ENCODE assay signal across 18 mouse cellular contexts in genomic region chr2:24453206-24453605, GRCm38 (mm10). TPM values are rescaled to one million over a fixed set of nuclear protein-coding genes. Genes with fewer than 3 reads are reported as not detected.
DNase-seq lines count a peak whose midpoint lies in the region; ATAC-seq and TF ChIP-seq lines count a peak whose summit lies in the region.
"Had no signal": no experiment of that assay in that cellular context is flagged by ENCODE, and none has a peak within 500 bp of the region (broad histone marks: within the 10 kb centered on the region; RNA-seq: fewer than 3 reads in every experiment).

No protein-coding gene starts in this region.

- in situ Hi-C loops in Patski (cut with MboI; ENCODE audit: low pct_unique_long_range_greater_than_20kb) = loop anchor here (25.0 kb wide), 1 partner anchor 1291 kb away; the partner anchor contains the start of genes Mastl and Yme1l1

- H3K4me1 ChIP-seq in heart, embryonic 10.5 days = no peaks in the 10 kb centered on the region
- H3K4me1 ChIP-seq in stomach, postnatal 0 days (replicated peaks; ENCODE audit: control insufficient read depth, insufficient read depth) = 0 out of 2 replicates have a peak, but pooled peaks cover 2% of the 10 kb centered on the region
- H3K4me1 ChIP-seq in forebrain, embryonic 11.5 days (replicated peaks; ENCODE audit: control insufficient read depth, insufficient read depth, low read length) = no peaks in the 10 kb centered on the region
- H3K4me1 ChIP-seq: heart, embryonic 15.5 days; midbrain, embryonic 12.5 days; neural tube, embryonic 12.5 days had no signal

- intact Hi-C loops in heart, postnatal 10 days (cut with DNase I) = no loop called here

- CTCF ChIA-PET in Patski (lab: Charles Lee) = interaction anchor here (1.1 kb wide), 1 partner anchor 36 kb away, joined by 3 read pairs; no protein-coding TSS in a partner anchor

- H3K27me3 ChIP-seq in heart, embryonic 10.5 days (ENCODE audit: insufficient read depth, poor library complexity, severe bottlenecking) = no peaks in the 10 kb centered on the region
- no peaks in the 10 kb centered on the region for H3K27me3 ChIP-seq in Patski
- no peaks in the 10 kb centered on the region for H3K27me3 ChIP-seq in stomach, postnatal 0 days (ENCODE audit: control insufficient read depth, insufficient read depth, low read length)
- H3K27me3 ChIP-seq in forebrain, embryonic 11.5 days (ENCODE audit: control insufficient read depth, insufficient read depth, low read length) = no peaks in the 10 kb centered on the region
- H3K27me3 ChIP-seq: heart, embryonic 15.5 days; midbrain, embryonic 12.5 days; neural tube, embryonic 12.5 days had no signal

- DNase-seq in heart, adult 11 months = peak; percentile 94
- DNase-seq in heart, embryonic 10.5 days (ENCODE audit: low spot score) = no peak
- peak; percentile 98 for DNase-seq in Patski (ENCODE audit: low read depth, low spot score)
- peak; percentile 50 for DNase-seq in heart, postnatal 10 days
- peak; percentile 77 for DNase-seq in kidney, postnatal 14 days
- no peak for DNase-seq in thymus, postnatal 14 days
- no peak for DNase-seq in stomach, postnatal 0 days (ENCODE audit: low spot score)
- DNase-seq in forebrain, embryonic 11.5 days (ENCODE audit: low spot score) = no peak
- DNase-seq: cerebellum, adult 9-11 months had no signal

- WGBS in heart, embryonic 10.5 days = 76% methylated on average over 5 of the region's 5 CpGs
- WGBS in stomach, postnatal 0 days = 56% methylated on average over 5 of the region's 5 CpGs
- 87% methylated on average over 5 of the region's 5 CpGs for WGBS in forebrain, embryonic 11.5 days

- no peak overlapping the region for H3K9ac ChIP-seq in stomach, postnatal 0 days (ENCODE audit: low read length)
- H3K9ac ChIP-seq in forebrain, embryonic 11.5 days (ENCODE audit: low read length) = no peak overlapping the region
- H3K9ac ChIP-seq: heart, embryonic 15.5 days; midbrain, embryonic 12.5 days; neural tube, embryonic 12.5 days had no signal

- no peaks in the 10 kb centered on the region for H3K36me3 ChIP-seq in heart, embryonic 10.5 days
- H3K36me3 ChIP-seq in stomach, postnatal 0 days (ENCODE audit: control insufficient read depth, insufficient read depth, low read length) = no peaks in the 10 kb centered on the region
- H3K36me3 ChIP-seq in forebrain, embryonic 11.5 days (ENCODE audit: control insufficient read depth, insufficient read depth, low read length) = no peaks in the 10 kb centered on the region
- H3K36me3 ChIP-seq: G1E; heart, embryonic 15.5 days; midbrain, embryonic 12.5 days; neural tube, embryonic 12.5 days had no signal

- POLR2A ChIA-PET in Patski (lab: Charles Lee) = interaction anchor here (0.7 to 5.8 kb wide), 6 partner anchors 9 to 27 kb away, joined by 3 to 32 read pairs (median 4); partner anchors contain the start of gene Pax8

- no peak overlapping the region for H3K27ac ChIP-seq in heart, embryonic 10.5 days
- no peak overlapping the region for H3K27ac ChIP-seq in stomach, postnatal 0 days (replicated peaks)
- H3K27ac ChIP-seq in forebrain, embryonic 11.5 days (ENCODE audit: low read depth, low read length) = no peak overlapping the region
- H3K27ac ChIP-seq: heart, embryonic 15.5 days; midbrain, embryonic 12.5 days; neural tube, embryonic 12.5 days had no signal

- no peak overlapping the region for H3K4me2 ChIP-seq in stomach, postnatal 0 days (replicated peaks; ENCODE audit: low read depth)
- no peak overlapping the region for H3K4me2 ChIP-seq in forebrain, embryonic 11.5 days (ENCODE audit: low read depth, low read length, severe bottlenecking)
- H3K4me2 ChIP-seq: heart, embryonic 15.5 days; midbrain, embryonic 12.5 days; neural tube, embryonic 12.5 days had no signal

- H3K4me3 ChIP-seq in heart, embryonic 10.5 days = no peak overlapping the region
- no peak overlapping the region for H3K4me3 ChIP-seq in stomach, postnatal 0 days (ENCODE audit: low read depth, low read length)
- H3K4me3 ChIP-seq in forebrain, embryonic 11.5 days (ENCODE audit: low read depth, low read length) = no peak overlapping the region
- H3K4me3 ChIP-seq: heart, embryonic 15.5 days; midbrain, embryonic 12.5 days; neural tube, embryonic 12.5 days had no signal

- no peaks in the 10 kb centered on the region for H3K9me3 ChIP-seq in heart, embryonic 10.5 days
- no peaks in the 10 kb centered on the region for H3K9me3 ChIP-seq in stomach, postnatal 0 days (ENCODE audit: control insufficient read depth, low read length)
- no peaks in the 10 kb centered on the region for H3K9me3 ChIP-seq in forebrain, embryonic 11.5 days (ENCODE audit: control insufficient read depth, low read length)
- H3K9me3 ChIP-seq: G1E; heart, embryonic 15.5 days; midbrain, embryonic 12.5 days; neural tube, embryonic 12.5 days had no signal

- TF ChIP-seq CTCF in Patski (IDR thresholded peaks at IDR 0.05) = no peak
- no peak for TF ChIP-seq CTCF in stomach, postnatal 0 days (IDR thresholded peaks at IDR 0.05; ENCODE audit: low read depth)

- TF ChIP-seq EP300 in stomach, postnatal 0 days (optimal IDR thresholded peaks at IDR 0.05) = no peak

- ATAC-seq in Patski = peak; percentile 92
- no peak for ATAC-seq in stomach, postnatal 0 days (ENCODE audit: low FRiP score, low TSS enrichment)
- ATAC-seq in forebrain, embryonic 11.5 days (replicated peaks; ENCODE audit: low FRiP score) = no peak
- ATAC-seq: inflammation-experienced regulatory T-cells, adult 6 months; lung, postnatal 0 days had no signal

RNA-seq across cellular contexts. Expression of gene Pax8, which starts 22.2 kb away (rescaled TPM):
- polyA plus RNA-seq in heart, embryonic 10.5 days (2016; fragmentation: Nextera tagmentation; extraction: Ambion mirVana) = 0.52 and 1.6 TPM in 2 replicates
- polyA plus RNA-seq in Patski (2021) = 219 TPM
- not detected for total RNA-seq in heart, postnatal 10 days (2021)
- polyA plus RNA-seq in stomach, postnatal 0 days (2015; fragmentation: Nextera tagmentation; extraction: Ambion mirVana) = 0.08 and 0.15 TPM in 2 replicates
- polyA plus RNA-seq in forebrain, embryonic 11.5 days (2014; fragmentation: Nextera tagmentation; extraction: Ambion mirVana) = 0.75 and 0.79 TPM in 2 replicates
- total RNA-seq: left cerebral cortex, adult 18-20 months had no signal
- polyA plus RNA-seq: frontal cortex, adult 2 months; G1E; heart, embryonic 15.5 days; inflammation-experienced regulatory T-cells, adult 6 months; liver, adult 2 months; lung, postnatal 0 days had no signal

Comparison
In these comparisons a context has a peak if more than half of its experiments do, and no peak if none do; other contexts are left out.
1. DNase-seq: peak in heart, adult 11 months (single experiment), Patski (single experiment), heart, postnatal 10 days (2 of 2) and kidney, postnatal 14 days (single experiment); none in heart, embryonic 10.5 days (single experiment), thymus, postnatal 14 days (single experiment), stomach, postnatal 0 days (single experiment) and forebrain, embryonic 11.5 days (single experiment).
2. RNA of gene Pax8, which starts 22.2 kb away (polyA plus RNA-seq): 219 TPM in Patski (single experiment); 0.52 to 1.6 TPM in heart, embryonic 10.5 days, 0.75 to 0.79 TPM in forebrain, embryonic 11.5 days and 0.08 to 0.15 TPM in stomach, postnatal 0 days; every median in the first group is over 10 times any median in the second.